Mouse (Mus musculus): ENCODE measurements at regions not wholly inside any gene's neighbourhood (a gene's known extent, or its start where the extent isn't known, plus 50 kb on each side); places are given as distances from the start of the nearest gene placed in this dataset.
A peak's percentile ranks its signal among the peaks of the same experiment; 100 is the strongest.

GRCm38 (mm10) chr1:190067181-190067580, 103.3 kb downstream of the Prox1 start:
- no peak for DNase-seq (ENCODE audit: low spot score)

- no peak for DNase-seq (ENCODE audit: low spot score)
These were observed 104.1 kb downstream of the Prox1 start for GRCm38 (mm10) chr1:190066426-190066825.

- no peak for DNase-seq (ENCODE audit: low spot score)
These were observed 108.8 kb downstream of the Prox1 start for GRCm38 (mm10) chr1:190061560-190062295.

- no peak for DNase-seq (ENCODE audit: low spot score)
These were observed 111.5 kb downstream of the Prox1 start for GRCm38 (mm10) chr1:190059025-190059424.

DNA sequence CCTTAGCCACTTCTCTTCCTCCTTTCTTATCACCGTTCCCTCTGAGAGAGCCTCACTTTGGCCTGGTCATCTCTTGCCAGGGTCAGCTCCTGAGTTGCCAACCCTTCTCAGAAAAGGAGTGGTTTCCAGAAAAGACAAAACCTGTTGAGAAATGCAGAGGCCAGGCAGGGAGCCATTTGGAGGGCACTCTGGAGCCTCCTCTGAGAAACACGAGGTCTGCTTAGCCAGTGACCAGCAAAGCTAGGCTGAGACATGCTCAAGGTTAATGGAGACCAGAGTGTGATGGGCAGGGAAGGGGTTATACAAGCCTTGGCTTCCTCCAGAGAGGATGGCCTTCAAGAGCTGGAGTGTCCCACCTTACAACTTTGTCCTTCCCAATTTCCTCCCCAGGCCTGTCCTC, 113.6 kb downstream of the Prox1 start:
- no peak for DNase-seq (ENCODE audit: low spot score)

DNA sequence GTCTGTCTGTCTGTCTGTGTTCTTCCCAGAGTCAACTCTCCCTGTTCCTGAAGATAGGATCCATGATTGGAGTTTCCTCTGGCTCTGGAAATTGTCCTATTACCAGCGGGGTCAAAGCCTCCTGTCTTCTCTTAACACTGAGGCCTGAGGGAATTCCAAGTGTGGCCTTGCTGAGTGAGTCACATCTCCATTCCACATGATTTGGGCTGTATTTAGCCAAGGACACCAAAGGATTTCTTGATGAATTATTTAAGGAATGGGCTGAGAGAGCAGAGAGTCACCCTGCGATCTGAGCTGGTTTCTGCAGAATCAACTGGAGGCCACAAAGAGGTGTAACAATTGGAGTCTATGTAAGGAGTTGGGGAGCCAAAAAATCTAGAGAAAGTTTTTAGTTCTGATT, 118.6 kb downstream of the Prox1 start:
- DNase-seq (ENCODE audit: low spot score): no peak

- no peak for DNase-seq (ENCODE audit: low spot score)
These were observed 121.9 kb downstream of the Prox1 start for GRCm38 (mm10) chr1:190048521-190049170.

- no peak for DNase-seq (ENCODE audit: low spot score)
These were observed 123.3 kb downstream of the Prox1 start for GRCm38 (mm10) chr1:190047201-190047600.

DNA sequence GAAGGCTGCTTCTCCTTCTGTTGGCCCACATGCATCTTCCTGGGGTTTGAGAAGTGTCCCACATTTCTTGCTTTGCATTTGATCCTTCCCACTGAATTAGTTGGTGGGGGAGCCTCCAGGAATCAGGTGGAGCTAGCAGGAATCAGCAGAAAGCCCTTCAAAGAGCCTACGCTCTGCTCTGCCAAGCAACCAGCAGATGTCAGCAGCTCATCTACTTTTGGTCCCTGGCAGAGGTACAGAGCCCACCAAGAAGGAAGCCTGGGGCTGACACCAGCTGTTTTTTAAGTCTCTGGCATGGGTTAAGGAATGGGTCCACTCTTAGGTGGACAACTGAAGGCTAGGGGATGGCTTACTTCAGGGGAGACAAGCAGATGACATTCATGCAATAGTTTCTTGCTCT, 123.6 kb upstream of the Smyd2 start:
- DNase-seq (ENCODE audit: low spot score): no peak

DNA sequence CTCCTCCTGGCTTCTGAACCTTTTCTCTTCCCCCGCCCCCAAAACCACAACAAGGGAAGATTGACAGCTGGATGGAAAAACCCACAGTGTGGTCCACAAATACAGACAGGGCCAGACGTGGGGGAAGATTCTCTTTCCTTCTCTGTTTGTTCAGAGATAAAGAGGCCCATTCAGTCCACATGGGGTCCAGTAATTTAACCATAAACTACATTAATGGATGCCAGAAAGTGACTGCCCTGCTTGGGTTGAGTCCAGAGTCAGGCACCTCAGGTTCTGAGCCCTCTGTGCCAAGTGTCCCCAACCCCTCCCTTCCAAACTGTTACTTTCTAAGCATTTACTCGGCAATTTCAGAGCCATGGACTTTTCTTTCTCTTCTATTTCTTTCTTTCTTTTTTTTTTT, 121.9 kb upstream of the Smyd2 start:
- DNase-seq (ENCODE audit: low spot score): no peak

DNA sequence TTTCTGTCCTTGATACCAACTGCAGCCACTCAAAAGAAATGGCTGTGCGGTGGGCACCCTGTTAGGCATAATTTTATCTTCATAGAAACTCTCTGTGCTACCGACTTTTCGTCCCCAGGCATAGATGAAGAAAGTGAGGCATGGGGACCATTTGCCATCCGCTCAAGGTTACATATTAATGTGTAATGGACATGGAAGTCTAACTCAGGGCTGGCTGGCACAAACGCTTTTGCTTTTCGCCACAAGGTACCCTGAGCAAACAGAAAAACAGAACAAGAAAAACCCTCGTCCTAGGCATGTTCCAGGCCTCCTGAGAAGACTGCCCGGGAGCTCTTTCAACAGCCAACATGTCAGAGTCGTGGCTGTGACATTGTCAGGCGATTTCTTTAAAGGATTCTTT, 121.0 kb upstream of the Smyd2 start:
- DNase-seq (ENCODE audit: low spot score): no peak

GRCm38 (mm10) chr1:190042197-190042596, 120.0 kb upstream of the Smyd2 start:
- no peak for DNase-seq (ENCODE audit: low spot score)

DNA sequence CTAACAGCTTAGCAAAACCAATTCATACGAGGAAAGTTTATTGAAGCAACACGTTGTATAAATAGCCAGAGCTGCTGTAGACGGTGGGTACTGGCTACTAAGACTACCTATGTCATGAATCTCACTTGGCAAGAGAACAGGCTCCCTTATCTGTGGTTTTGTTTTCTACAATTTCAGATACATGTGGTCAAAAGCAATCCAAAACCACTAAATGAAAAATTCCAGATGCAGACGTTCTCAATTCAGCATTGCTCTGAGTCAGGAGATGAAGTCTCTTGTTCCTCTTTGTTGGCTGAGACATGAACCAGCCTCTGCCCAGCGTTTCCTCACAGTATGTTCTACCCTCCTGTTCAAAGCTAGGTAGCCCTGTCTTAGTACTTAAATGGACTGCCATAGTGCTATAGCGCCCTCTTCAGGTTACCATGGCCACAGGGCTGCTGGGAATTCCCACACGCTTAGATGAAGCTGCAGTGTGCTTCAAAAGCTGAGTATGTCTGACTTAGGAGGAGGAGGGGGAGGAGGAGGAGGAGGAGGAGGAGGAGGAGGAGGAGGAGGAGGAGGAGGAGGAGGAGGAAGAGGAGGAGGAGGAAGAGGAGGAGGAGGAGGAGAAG, 119.0 kb upstream of the Smyd2 start:
- peak; percentile 4 for DNase-seq (ENCODE audit: low spot score)

DNA sequence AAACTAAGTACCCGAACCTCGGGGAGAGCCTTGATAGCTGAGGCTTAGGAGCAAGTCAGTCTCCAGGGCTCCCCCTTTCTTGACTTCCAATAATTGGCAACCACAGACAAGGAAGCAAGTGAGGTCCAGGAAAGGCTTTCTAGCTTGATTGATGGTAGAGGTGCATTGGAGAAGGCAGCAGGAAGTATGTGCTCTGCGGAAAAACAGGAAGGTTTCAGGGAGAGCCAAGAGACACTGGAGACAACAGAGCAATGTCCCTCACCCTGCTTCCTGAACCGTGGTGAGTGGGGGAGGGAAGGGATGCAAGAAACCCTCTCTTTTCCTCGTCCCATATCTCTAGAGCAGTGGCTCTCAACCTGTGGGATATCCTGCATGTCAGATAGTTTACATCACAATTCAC, 115.9 kb upstream of the Smyd2 start:
- DNase-seq (ENCODE audit: low spot score): no peak

GRCm38 (mm10) chr1:190036726-190037125, 114.6 kb upstream of the Smyd2 start:
- DNase-seq (ENCODE audit: low spot score): no peak

- DNase-seq (ENCODE audit: low spot score): no peak
These were observed 113.8 kb upstream of the Smyd2 start for GRCm38 (mm10) chr1:190035935-190036334.

- no peak for DNase-seq (ENCODE audit: low spot score)
These were observed 111.9 kb upstream of the Smyd2 start for GRCm38 (mm10) chr1:190034091-190034490.

DNA sequence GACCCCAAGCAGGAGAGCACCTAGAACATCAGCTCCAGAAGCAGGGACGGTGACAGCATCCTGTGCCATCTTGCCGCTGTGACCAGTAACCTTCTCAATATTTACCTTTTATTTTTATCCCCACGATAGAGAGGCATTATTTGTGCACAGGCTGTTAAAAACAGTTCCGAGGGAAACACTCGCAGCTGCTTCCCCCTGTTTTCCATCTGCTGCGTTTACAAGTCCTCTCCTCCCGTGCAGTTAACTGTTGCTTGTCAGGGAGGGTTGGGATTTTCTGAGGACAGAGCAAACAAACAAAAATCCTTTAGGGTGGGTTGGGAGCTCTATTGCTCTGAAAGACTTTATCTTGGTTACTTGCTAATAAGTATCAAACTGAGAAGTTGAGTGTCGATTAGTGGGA, 105.4 kb upstream of the Smyd2 start:
- no peak for DNase-seq (ENCODE audit: low spot score)

DNA sequence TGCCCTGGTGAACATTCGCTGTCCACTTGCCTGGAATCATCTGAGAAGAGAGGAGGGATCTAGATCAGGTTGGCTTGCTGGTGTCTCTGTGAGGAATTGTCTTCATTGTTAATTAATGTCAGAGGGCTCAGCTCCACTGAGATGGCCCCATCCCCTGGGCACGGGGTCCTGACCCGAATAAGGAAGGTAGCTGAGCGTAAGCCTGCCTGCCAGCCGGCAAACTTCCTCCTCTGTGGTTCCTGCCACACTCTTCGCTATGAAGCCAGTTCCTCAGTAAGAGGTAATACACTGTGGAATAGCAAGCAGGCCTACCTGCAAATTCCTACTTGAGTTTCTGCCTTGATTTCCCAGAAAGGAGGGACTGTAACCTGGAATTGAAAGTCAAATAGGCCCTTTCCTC, 87.3 kb upstream of the Smyd2 start:
- no peak for DNase-seq (ENCODE audit: low spot score)

DNA sequence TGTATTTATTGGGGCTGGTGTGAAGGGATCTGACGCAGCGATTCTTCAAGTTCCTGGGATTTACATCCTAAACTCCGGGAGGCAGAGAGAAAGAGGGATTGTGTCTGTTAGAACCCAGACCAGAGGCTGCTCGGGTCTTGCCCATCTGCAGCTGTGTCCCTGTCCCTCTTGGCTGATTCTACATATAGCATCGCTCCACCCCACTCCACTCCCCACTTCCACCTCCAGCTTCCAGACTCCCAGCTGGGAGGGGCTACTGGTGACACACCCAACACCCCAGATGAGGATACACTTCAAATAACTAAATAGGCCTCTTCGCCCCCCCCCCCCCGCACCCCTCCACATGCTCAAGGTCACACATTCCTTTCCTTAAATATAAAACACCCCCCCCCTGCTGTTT, 85.1 kb upstream of the Smyd2 start:
- no peak for DNase-seq (ENCODE audit: low spot score)

DNA sequence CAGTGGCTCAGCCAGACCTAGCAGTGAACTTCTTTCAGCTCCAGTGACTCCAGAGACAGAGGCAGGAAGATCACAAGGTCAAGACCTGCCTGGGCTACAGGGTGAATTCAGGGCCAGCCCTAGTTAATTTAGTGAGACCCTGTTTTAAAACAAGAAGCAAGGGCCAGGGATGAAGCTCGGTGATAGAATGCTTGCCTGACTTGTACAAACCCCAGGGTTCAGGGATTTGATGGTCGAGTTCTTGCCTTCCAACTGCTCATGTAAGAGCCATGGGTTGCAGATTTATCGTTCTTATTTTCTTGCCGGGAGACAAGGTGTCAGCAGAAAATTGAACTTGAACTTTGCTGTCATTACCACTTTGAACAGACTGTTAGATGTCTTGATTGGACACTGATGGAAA, 78.9 kb upstream of the Smyd2 start:
- DNase-seq (ENCODE audit: low spot score): no peak

DNA sequence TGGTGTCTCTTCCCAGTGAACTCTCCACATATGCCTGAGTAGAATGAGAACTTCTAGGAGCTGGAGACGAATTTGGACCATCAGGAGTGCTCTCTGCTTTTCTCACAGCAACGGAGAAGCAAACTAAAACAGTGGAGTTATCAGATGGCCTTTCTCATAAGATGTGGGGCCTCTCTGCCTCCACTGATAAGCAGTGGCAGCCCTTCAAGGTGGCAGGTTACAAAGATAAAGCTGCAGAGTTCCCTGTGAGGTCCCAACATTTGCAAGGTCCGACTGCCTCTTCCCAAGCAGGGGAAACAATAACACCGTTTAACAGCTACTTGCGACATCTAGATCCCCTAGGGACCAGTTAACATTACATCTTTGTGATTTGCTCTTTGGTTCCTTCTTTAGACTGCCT, 71.5 kb upstream of the Smyd2 start:
- no peak for DNase-seq (ENCODE audit: low spot score)

GRCm38 (mm10) chr1:189993221-189993620, 71.1 kb upstream of the Smyd2 start:
- no peak for DNase-seq (ENCODE audit: low spot score)

Measured in thymus, postnatal 0 days (tissue).